Mouse (Mus musculus) ovary, postnatal 14 days (tissue): Measurements from ENCODE around the gene Usp2.

ENCODE experiments used
- DNase-seq: peaks from one replicate; pipeline ENCODE4 v3.0.0; 2022; ENCODE audit warnings: low spot score

The Usp2 gene

GRCm38 (mm10) chr9:44075996-44076763 is 9.4 kb downstream of the Usp2 start:
- DNase-seq, result no peak

- peak; percentile 46 for DNase-seq
Measured at GRCm38 (mm10) chr9:44076764-44077120, 9.9 kb downstream of the Usp2 start.

- DNase-seq, result no peak
Measured at GRCm38 (mm10) chr9:44077266-44077910, 10.6 kb downstream of the Usp2 start.

GRCm38 (mm10) chr9:44078136-44078797 is 11.4 kb downstream of the Usp2 start:
- DNase-seq, result no peak

- DNase-seq, result peak; percentile 82
Measured at GRCm38 (mm10) chr9:44078955-44079756, 12.3 kb downstream of the Usp2 start.

- no peak for DNase-seq
Measured at GRCm38 (mm10) chr9:44079997-44080780, 13.4 kb downstream of the Usp2 start.

GRCm38 (mm10) chr9:44080953-44081352 is 14.1 kb downstream of the Usp2 start:
- peak; percentile 48 for DNase-seq

- no peak for DNase-seq
Measured at GRCm38 (mm10) chr9:44081581-44081980, 14.8 kb downstream of the Usp2 start.

GRCm38 (mm10) chr9:44082266-44082665 is 15.4 kb downstream of the Usp2 start:
- no peak for DNase-seq

GRCm38 (mm10) chr9:44083392-44084121 is 16.7 kb downstream of the Usp2 start:
- no peak for DNase-seq

GRCm38 (mm10) chr9:44084236-44084635 is 17.4 kb downstream of the Usp2 start:
- no peak for DNase-seq

- DNase-seq, result peak; percentile 89
Measured at GRCm38 (mm10) chr9:44084659-44085229, 17.9 kb downstream of the Usp2 start.

- no peak for DNase-seq
Measured at GRCm38 (mm10) chr9:44085276-44085675, 18.5 kb downstream of the Usp2 start.

- no peak for DNase-seq
Measured at GRCm38 (mm10) chr9:44085741-44086665, 19.2 kb downstream of the Usp2 start.

GRCm38 (mm10) chr9:44086960-44087359 is 20.1 kb downstream of the Usp2 start:
- no peak for DNase-seq

GRCm38 (mm10) chr9:44087761-44088455 is 21.1 kb downstream of the Usp2 start:
- DNase-seq, result no peak

GRCm38 (mm10) chr9:44088877-44089608 is 22.2 kb downstream of the Usp2 start:
- no peak for DNase-seq
